Mouse (Mus musculus) liver, adult 2 months (tissue): Measurements from ENCODE around the gene Id3. TPM values are rescaled to one million over a fixed set of nuclear protein-coding genes. Genes with fewer than 3 reads are reported as not detected.

ENCODE experiments used
- DNase-seq: peaks from one replicate; pipeline ENCODE4 v3.0.0-alpha.2; 2011; ENCODE audit warnings: low read depth, low spot score; ENCODE audit errors: extremely low read depth
- H3K27ac ChIP-seq: fragments of 200-500 bp; replicated peaks from 2 replicates; pipeline ENCODE4 v1.5.1; 2012; ENCODE audit warnings: low read depth, mild to moderate bottlenecking, control low read depth, inconsistent platforms, low read length; ENCODE audit not compliant: insufficient read depth
- H3K27me3 ChIP-seq: fragments of 200-500 bp; 2 replicates; pipeline ENCODE4 v1.6.1; 2012; ENCODE audit warnings: mild to moderate bottlenecking, moderate library complexity, low read length, inconsistent platforms; ENCODE audit not compliant: control insufficient read depth, insufficient read depth
- H3K36me3 ChIP-seq: fragments of 200-500 bp; 2 replicates; pipeline ENCODE4 v1.6.1; 2012; ENCODE audit warnings: low read length, inconsistent platforms; ENCODE audit not compliant: control insufficient read depth, insufficient read depth
- H3K4me1 ChIP-seq: fragments of 200-500 bp; 2 replicates; pipeline ENCODE4 v1.6.1; 2011; ENCODE audit warnings: low read length; ENCODE audit not compliant: control insufficient read depth, insufficient read depth
- H3K4me3 ChIP-seq: fragments of 200-500 bp; 2 replicates; pipeline ENCODE4 v1.5.1; 2011; ENCODE audit warnings: low read depth, mild to moderate bottlenecking, control low read depth, low read length, moderate library complexity; ENCODE audit not compliant: insufficient read depth
- H3K79me2 ChIP-seq: fragments of 200-500 bp; 2 replicates; pipeline ENCODE4 v1.6.1; 2012; ENCODE audit warnings: inconsistent platforms, mild to moderate bottlenecking, low read length, moderate library complexity; ENCODE audit not compliant: control insufficient read depth, insufficient read depth
- H3K9ac ChIP-seq: fragments of 200-500 bp; 2 replicates; pipeline ENCODE4 v1.6.1; 2012; ENCODE audit warnings: low read depth, mild to moderate bottlenecking, control low read depth, inconsistent platforms, low read length
- CTCF ChIP-seq: fragments of 200-500 bp; IDR thresholded peaks from 2 replicates; pipeline ENCODE4 v1.5.1; 2011; ENCODE audit warnings: low read depth, low read length, control low read depth
- POLR2A ChIP-seq: fragments of 200-500 bp; IDR thresholded peaks from 2 replicates; pipeline ENCODE4 v1.6.1; 2011; ENCODE audit warnings: low read length, control low read depth; ENCODE audit not compliant: insufficient read depth; ENCODE audit errors: extremely low read depth
- WGBS: fragments of 180-500 bp; shearing (Covaris S2); methylation state at CpG from one replicate; pipeline ENCODE4 v1.1.7; 2018; 5-methylcytosine and 5-hydroxymethylcytosine counted together
- polyA plus RNA-seq: library from polyadenylated mRNA; depleted of rRNA; stranded (reverse); fragments of >200 nt; gene quantifications from 2 replicates; pipeline ENCODE4 v1.2.3, GENCODE M21; 2012
- total RNA-seq: library from RNA; depleted of rRNA; stranded (reverse); fragments of >200 nt; gene quantifications from 2 replicates; pipeline ENCODE4 v1.2.3, GENCODE M21; 2014

The Id3 gene
- total and polyA plus RNA-seq, 2 experiments, result 33.2 to 274 TPM

DNA sequence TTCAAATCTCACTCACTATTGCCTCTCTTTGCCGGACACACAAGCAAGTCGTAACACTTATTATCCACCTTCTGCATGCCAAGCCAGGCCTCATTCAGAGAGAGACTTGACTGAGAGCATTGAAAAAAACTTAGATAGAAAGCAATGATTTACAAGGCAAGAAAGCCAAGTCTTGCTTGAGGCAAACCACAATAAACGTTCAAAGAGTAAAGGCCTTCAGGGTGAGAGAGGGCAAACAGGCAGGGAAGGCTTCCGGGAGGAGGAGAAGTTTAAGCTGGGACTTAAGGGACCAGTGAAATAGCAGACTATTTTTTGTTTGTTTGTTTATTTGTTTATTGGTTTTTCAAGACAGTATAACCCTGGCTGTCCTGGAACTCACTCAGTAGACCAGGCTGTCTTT lies 27.1 kb downstream of the Id3 start:
- Histone ChIP-seq H3K36me3 (no peaks in the 10 kb centered on the region), H3K27me3 (no peaks in the 10 kb centered on the region), H3K9ac (no peak overlapping the region), H3K4me3 (no peak overlapping the region), H3K27ac (no peak overlapping the region), H3K79me2 (no peaks in the 10 kb centered on the region), H3K4me1 (peaks cover 17% of the 10 kb centered on the region)
- no peak for DNase-seq
- TF ChIP-seq POLR2A (no peak), CTCF (no peak)
- 77% methylated on average over 4 of the region's 4 CpGs for WGBS

DNA sequence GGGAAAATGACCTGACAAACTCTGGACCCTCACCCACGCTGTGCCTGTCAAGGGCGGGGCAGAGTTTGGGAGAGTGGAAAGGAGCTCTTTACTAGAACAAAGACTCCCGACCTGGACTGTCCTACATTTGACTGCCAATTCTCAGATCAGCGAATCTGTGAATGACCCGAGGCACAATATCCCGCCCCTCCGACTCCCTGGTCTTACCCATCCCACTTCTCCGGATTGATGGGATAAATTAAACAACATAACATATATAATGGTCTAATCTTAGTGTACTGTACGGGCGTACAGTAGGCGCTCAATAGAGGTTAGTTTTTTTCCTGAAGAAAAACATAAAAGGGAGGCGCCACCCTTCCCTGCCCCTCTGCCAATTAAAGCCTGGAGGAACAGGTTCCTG lies 28.2 kb downstream of the Id3 start:
- Histone ChIP-seq H3K9ac (no peak overlapping the region), H3K27me3 (no peaks in the 10 kb centered on the region), H3K79me2 (no peaks in the 10 kb centered on the region), H3K4me1 (peaks cover 20% of the 10 kb centered on the region), H3K27ac (no peak overlapping the region), H3K36me3 (no peaks in the 10 kb centered on the region), H3K4me3 (no peak overlapping the region)
- 29% methylated on average over 12 of the region's 12 CpGs for WGBS
- no peak for DNase-seq
- TF ChIP-seq CTCF (no peak), POLR2A (no peak)

DNA sequence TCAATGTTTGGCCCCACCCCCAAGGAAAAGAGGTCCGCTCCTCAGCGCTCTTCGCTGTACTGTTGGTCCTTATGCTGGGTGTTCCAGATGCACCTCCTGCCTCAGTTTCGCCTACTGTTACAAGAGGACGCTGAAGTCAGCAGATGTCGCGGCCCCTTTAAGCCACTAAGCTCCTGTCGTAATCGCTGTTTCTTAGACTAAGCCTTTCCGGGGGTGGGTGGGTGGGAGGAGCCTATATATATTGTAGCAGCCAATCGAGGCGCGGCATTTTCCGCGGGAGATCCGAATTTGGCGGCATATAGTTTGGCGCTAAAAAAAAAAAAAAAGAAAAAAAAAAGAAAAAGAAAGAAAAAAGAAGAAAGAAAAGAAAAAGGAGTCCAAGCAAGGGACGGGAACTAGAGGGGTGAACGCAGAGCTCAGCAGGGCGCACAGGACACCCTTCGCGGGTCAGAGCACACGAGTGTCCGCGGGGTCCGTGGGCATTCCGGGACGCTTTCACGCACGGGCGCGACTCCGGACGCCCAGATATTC lies 28.8 kb downstream of the Id3 start, which contains the start of gene E2f2:
Gene E2f2 (plus strand): TSS at position 384 of the 531 bp plus-strand sequence.
- Histone ChIP-seq H3K9ac (peak within 1 kb of the TSS; percentile 77), H3K4me1 (peaks cover 20% of the 10 kb centered on the region), H3K27ac (peak within 1 kb of the TSS; percentile 30), H3K27me3 (no peaks in the 10 kb centered on the region), H3K4me3 (peak within 1 kb of the TSS; percentile 65), H3K79me2 (no peaks in the 10 kb centered on the region), H3K36me3 (no peaks in the 10 kb centered on the region)
- no peak for TF ChIP-seq CTCF
- TF ChIP-seq POLR2A, result no peak
- DNase-seq, result peak; percentile 66
- WGBS, result under 1% methylated on average over 35 of the region's 35 CpGs

DNA sequence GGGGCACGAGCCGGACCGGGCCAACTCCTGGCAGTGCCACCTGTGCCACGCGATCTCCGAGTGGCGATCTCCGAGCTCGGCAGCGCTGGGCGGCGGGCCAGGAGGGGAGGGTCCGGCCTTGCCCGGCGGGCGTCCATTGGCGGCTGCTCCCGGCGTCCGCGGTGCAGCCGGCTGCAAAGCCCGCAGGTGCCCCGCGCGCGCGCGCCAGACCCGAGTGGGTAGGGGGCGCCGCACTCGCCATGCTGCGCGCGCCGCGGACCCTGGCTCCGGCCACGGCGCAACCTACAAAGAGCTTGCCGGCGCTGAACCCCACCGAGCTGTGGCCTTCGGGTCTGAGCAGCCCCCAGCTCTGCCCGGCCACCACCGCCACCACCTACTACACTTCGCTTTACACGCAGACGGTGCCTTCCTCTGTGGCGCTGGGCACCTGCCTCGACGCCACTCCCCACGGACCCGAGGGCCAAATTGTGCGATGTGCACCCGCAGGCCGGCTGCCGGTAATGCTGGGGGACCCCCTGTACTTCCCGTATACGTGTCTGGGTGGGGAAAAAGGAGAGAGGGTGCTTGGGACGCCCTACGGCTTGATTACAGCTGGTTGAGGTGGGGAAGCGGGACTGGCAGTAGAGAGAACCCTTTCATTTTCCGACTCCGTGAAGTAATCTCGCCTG lies 29.4 kb downstream of the Id3 start:
- H3K27ac ChIP-seq, result peak overlapping the region; percentile 19; the same call in 1 of the 2 replicates
- under 1% methylated on average over 67 of the region's 67 CpGs for WGBS
- DNase-seq, result peak; percentile 53
- H3K79me2 ChIP-seq, result no peaks in the 10 kb centered on the region
- TF ChIP-seq POLR2A (no peak), CTCF (no peak)
- H3K4me3 ChIP-seq, result peak overlapping the region; percentile 65
- no peaks in the 10 kb centered on the region for H3K36me3 ChIP-seq
- no peaks in the 10 kb centered on the region for H3K27me3 ChIP-seq
- peak overlapping the region; percentile 70 for H3K9ac ChIP-seq
- H3K4me1 ChIP-seq, result peaks cover 22% of the 10 kb centered on the region

DNA sequence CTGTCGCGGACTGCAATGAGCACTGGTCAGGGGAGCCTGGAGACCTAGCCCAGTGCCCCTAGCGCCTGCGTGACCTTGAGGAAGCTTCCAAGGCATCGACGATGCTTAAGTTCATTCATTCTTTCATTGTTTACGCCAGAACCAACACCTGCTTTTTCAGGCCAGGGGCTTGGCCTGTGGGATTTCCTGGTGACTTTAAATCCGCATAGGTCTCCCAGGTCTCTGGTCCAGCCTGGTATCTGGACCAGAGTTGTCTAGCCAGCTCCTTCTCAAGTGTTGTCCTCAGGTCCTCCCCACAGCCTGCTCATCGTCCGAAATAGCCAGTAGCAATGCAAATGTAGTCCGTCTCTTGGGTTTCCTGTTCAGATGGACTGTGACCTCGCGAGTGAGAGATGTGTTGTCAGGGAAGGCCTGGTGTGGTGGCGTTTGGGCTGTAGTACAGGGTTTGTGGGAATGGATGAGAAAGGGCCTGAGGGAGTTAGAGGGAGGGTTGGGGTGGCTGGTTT lies 30.0 kb downstream of the Id3 start:
- 3% methylated on average over 14 of the region's 14 CpGs for WGBS
- DNase-seq, result peak; percentile 66
- TF ChIP-seq POLR2A (no peak), CTCF (no peak)
- no peaks in the 10 kb centered on the region for H3K36me3 ChIP-seq
- peak overlapping the region; percentile 65 for H3K4me3 ChIP-seq
- no peak overlapping the region for H3K27ac ChIP-seq
- no peaks in the 10 kb centered on the region for H3K79me2 ChIP-seq
- peak overlapping the region; percentile 70 for H3K9ac ChIP-seq
- no peaks in the 10 kb centered on the region for H3K27me3 ChIP-seq
- H3K4me1 ChIP-seq, result peaks cover 24% of the 10 kb centered on the region
